Comparison of ENCODE assay signal across 8 mouse cellular contexts in the genomic region with DNA sequence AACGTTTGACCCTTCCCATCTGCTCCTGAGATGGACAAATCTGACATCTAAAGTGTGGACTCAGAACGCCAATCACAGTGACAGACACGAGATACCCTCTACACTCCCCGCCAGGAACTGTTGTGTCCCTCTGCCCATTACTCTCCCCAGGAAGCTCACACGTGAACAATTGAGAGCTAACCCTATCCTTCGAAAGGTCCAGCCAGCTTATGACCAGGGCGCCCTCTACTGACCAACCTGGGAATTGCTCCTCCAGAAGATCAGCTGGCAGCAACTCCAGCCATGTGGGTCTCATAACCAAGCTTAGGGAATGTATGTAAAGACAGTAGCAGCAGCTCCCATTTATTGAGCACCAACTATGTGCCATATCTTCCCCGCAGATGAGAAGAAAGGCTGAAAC.
A peak's percentile ranks its signal among the peaks of the same experiment; 100 is the strongest.
DNase-seq lines count a peak whose midpoint lies in the region; ATAC-seq and TF ChIP-seq lines count a peak whose summit lies in the region.

No protein-coding gene starts in this region.

- H3K4me1 ChIP-seq in kidney, adult 2 months (ENCODE audit: control insufficient read depth, insufficient read depth, low read length) = no peaks in the 10 kb centered on the region
- H3K4me1 ChIP-seq in kidney, embryonic 14.5 days (ENCODE audit: control insufficient read depth, insufficient read depth, low read length) = peaks cover 44% of the 10 kb centered on the region
- H3K4me1 ChIP-seq in forebrain, postnatal 0 days (ENCODE audit: insufficient read depth) = no peaks in the 10 kb centered on the region
- H3K4me1 ChIP-seq in hindbrain, postnatal 0 days (ENCODE audit: insufficient read depth, low read length) = peaks cover 11% of the 10 kb centered on the region
- H3K4me1 ChIP-seq in neural tube, embryonic 11.5 days (ENCODE audit: control insufficient read depth, insufficient read depth, low read length) = peaks cover 17% of the 10 kb centered on the region

- WGBS in kidney, adult 2 months = 16% methylated on average over 8 of the region's 8 CpGs
- 6% methylated on average over 8 of the region's 8 CpGs for WGBS in kidney, embryonic 14.5 days
- WGBS in forebrain, postnatal 0 days = 8% methylated on average over 8 of the region's 8 CpGs
- 6% methylated on average over 8 of the region's 8 CpGs for WGBS in hindbrain, postnatal 0 days
- WGBS in neural tube, embryonic 11.5 days = 6% methylated on average over 8 of the region's 8 CpGs

- no peaks in the 10 kb centered on the region for H3K9me3 ChIP-seq in kidney, embryonic 14.5 days (ENCODE audit: control insufficient read depth, low read length)
- no peaks in the 10 kb centered on the region for H3K9me3 ChIP-seq in forebrain, postnatal 0 days (ENCODE audit: low read length)
- no peaks in the 10 kb centered on the region for H3K9me3 ChIP-seq in hindbrain, postnatal 0 days (ENCODE audit: low read length)
- H3K9me3 ChIP-seq in neural tube, embryonic 11.5 days (ENCODE audit: control insufficient read depth, low read length) = no peaks in the 10 kb centered on the region

- H3K4me2 ChIP-seq in kidney, embryonic 14.5 days (replicated peaks; ENCODE audit: low read depth, low read length) = no peak overlapping the region
- no peak overlapping the region for H3K4me2 ChIP-seq in forebrain, postnatal 0 days (ENCODE audit: low read depth)
- H3K4me2 ChIP-seq in hindbrain, postnatal 0 days (ENCODE audit: low read depth, low read length) = no peak overlapping the region
- no peak overlapping the region for H3K4me2 ChIP-seq in neural tube, embryonic 11.5 days (ENCODE audit: low read depth)

- DNase-seq in kidney, adult 2 months = peak; percentile 77
- peak; percentile 87 for DNase-seq in brain, embryonic 14.5 days (ENCODE audit: low read depth)
- DNase-seq in forebrain, postnatal 0 days = peak; percentile 86
- DNase-seq in hindbrain, postnatal 0 days (ENCODE audit: low spot score) = peak; percentile 86
- DNase-seq in left cerebral cortex, postnatal 4 days = peak; percentile 85
- peak; percentile 84 for DNase-seq in neural tube, embryonic 11.5 days (ENCODE audit: low spot score)
- peak; percentile 74 for DNase-seq in thymus, postnatal 0 days (ENCODE audit: low spot score)

- no peak for TF ChIP-seq POLR2A in kidney, adult 2 months (IDR thresholded peaks at IDR 0.05; ENCODE audit: low read depth, low read length)
- no peak for TF ChIP-seq POLR2A in brain, embryonic 14.5 days (IDR thresholded peaks at IDR 0.05; ENCODE audit: borderline replicate concordance, extremely low read depth, insufficient read depth, insufficient read length, poor library complexity, severe bottlenecking)

- no peaks in the 10 kb centered on the region for H3K27me3 ChIP-seq in kidney, adult 2 months (replicated peaks; ENCODE audit: control insufficient read depth, insufficient read depth, low read length)
- H3K27me3 ChIP-seq in kidney, embryonic 14.5 days (ENCODE audit: control insufficient read depth, insufficient read depth, low read length) = no peaks in the 10 kb centered on the region
- no peaks in the 10 kb centered on the region for H3K27me3 ChIP-seq in forebrain, postnatal 0 days (ENCODE audit: insufficient read depth, low read length)
- no peaks in the 10 kb centered on the region for H3K27me3 ChIP-seq in hindbrain, postnatal 0 days (ENCODE audit: insufficient read depth, low read length)
- H3K27me3 ChIP-seq in neural tube, embryonic 11.5 days (ENCODE audit: control insufficient read depth, insufficient read depth, low read length) = no peaks in the 10 kb centered on the region

- TF ChIP-seq CTCF in kidney, adult 2 months (conservative IDR thresholded peaks at IDR 0.05; ENCODE audit: insufficient read depth, insufficient read length, low read depth, low read length) = peak; percentile 99
- TF ChIP-seq CTCF in brain, embryonic 14.5 days (IDR thresholded peaks at IDR 0.05; ENCODE audit: borderline replicate concordance, extremely low read depth, insufficient read depth, insufficient read length) = peak; percentile 93
- TF ChIP-seq CTCF in forebrain, postnatal 0 days (IDR thresholded peaks at IDR 0.05; ENCODE audit: low read depth) = peak; percentile 92
- TF ChIP-seq CTCF in hindbrain, postnatal 0 days (IDR thresholded peaks at IDR 0.05; ENCODE audit: low read depth) = peak; percentile 97

- no peak for ATAC-seq in kidney, embryonic 14.5 days (ENCODE audit: low FRiP score, low TSS enrichment)
- 0 out of 2 replicates have a peak, but pooled peaks have one; percentile 4 for ATAC-seq in forebrain, postnatal 0 days
- peak; percentile 45; the same call in 1 of the 2 replicates for ATAC-seq in hindbrain, postnatal 0 days
- ATAC-seq in neural tube, embryonic 11.5 days (ENCODE audit: insufficient read depth, low FRiP score, low TSS enrichment) = no peak

- H3K36me3 ChIP-seq in kidney, adult 2 months (ENCODE audit: control insufficient read depth, insufficient read depth, low read length) = no peaks in the 10 kb centered on the region
- H3K36me3 ChIP-seq in kidney, embryonic 14.5 days (ENCODE audit: control insufficient read depth, insufficient read depth, low read length) = no peaks in the 10 kb centered on the region
- no peaks in the 10 kb centered on the region for H3K36me3 ChIP-seq in forebrain, postnatal 0 days (ENCODE audit: insufficient read depth)
- no peaks in the 10 kb centered on the region for H3K36me3 ChIP-seq in hindbrain, postnatal 0 days (ENCODE audit: insufficient read depth, low read length)
- H3K36me3 ChIP-seq in neural tube, embryonic 11.5 days (ENCODE audit: control insufficient read depth, insufficient read depth, low read length) = no peaks in the 10 kb centered on the region

- no peak overlapping the region for H3K27ac ChIP-seq in kidney, adult 2 months (ENCODE audit: insufficient read depth, low read depth, low read length)
- no peak overlapping the region for H3K27ac ChIP-seq in kidney, embryonic 14.5 days (ENCODE audit: low read depth, low read length)
- H3K27ac ChIP-seq in forebrain, postnatal 0 days (ENCODE audit: low read depth, low read length) = no peak overlapping the region
- H3K27ac ChIP-seq in hindbrain, postnatal 0 days = no peak overlapping the region
- no peak overlapping the region for H3K27ac ChIP-seq in neural tube, embryonic 11.5 days (ENCODE audit: low read depth, low read length)

- no peak overlapping the region for H3K4me3 ChIP-seq in kidney, adult 2 months (ENCODE audit: insufficient read depth, low read depth, low read length)
- no peak overlapping the region for H3K4me3 ChIP-seq in kidney, embryonic 14.5 days (ENCODE audit: low read length)
- H3K4me3 ChIP-seq in forebrain, postnatal 0 days (ENCODE audit: low read depth, low read length) = no peak overlapping the region
- H3K4me3 ChIP-seq in hindbrain, postnatal 0 days (ENCODE audit: low read length) = no peak overlapping the region
- H3K4me3 ChIP-seq in neural tube, embryonic 11.5 days (ENCODE audit: low read depth, low read length) = no peak overlapping the region

- H3K9ac ChIP-seq in kidney, embryonic 14.5 days (ENCODE audit: low read depth, low read length) = no peak overlapping the region
- no peak overlapping the region for H3K9ac ChIP-seq in forebrain, postnatal 0 days
- H3K9ac ChIP-seq in hindbrain, postnatal 0 days (replicated peaks; ENCODE audit: low read length) = no peak overlapping the region
- no peak overlapping the region for H3K9ac ChIP-seq in neural tube, embryonic 11.5 days (ENCODE audit: low read length)

- intact Hi-C loops in left cerebral cortex, postnatal 4 days (cut with DNase I) = no loop called here

Comparison
In these comparisons a context has a peak if more than half of its experiments do, and no peak if none do; other contexts are left out.
1. ATAC-seq: peak in forebrain, postnatal 0 days (single experiment) and hindbrain, postnatal 0 days (single experiment); none in kidney, embryonic 14.5 days (single experiment) and neural tube, embryonic 11.5 days (single experiment).
2. Peak in every context shown above with its lines, with median percentiles within 50 percentile points of each other: DNase-seq and CTCF ChIP-seq.